Mouse (Mus musculus): Measurements from ENCODE around the gene Chn2. TPM values are rescaled to one million over a fixed set of nuclear protein-coding genes. Genes with fewer than 3 reads are reported as not detected.

The Chn2 gene
- polyA plus RNA-seq, 1 experiment from 2014 or later = 17.1 TPM

GRCm38 (mm10) chr6:54132576-54132975, 93.2 kb downstream of the Chn2 start:
- no peak overlapping the region for H3K9ac ChIP-seq (replicated peaks; ENCODE audit: low read length)
- H3K9me3 ChIP-seq (ENCODE audit: low read length) = no peaks in the 10 kb centered on the region
- no peak for ATAC-seq (ENCODE audit: low FRiP score, low TSS enrichment)
- H3K36me3 ChIP-seq (ENCODE audit: insufficient read depth, low read length) = no peaks in the 10 kb centered on the region
- peaks cover 6% of the 10 kb centered on the region; the same call in 1 of the 2 replicates for H3K4me1 ChIP-seq (ENCODE audit: insufficient read depth, low read length)
- 91% methylated on average over 1 of the region's 1 CpGs for WGBS
- H3K4me3 ChIP-seq (ENCODE audit: low read length) = no peak overlapping the region
- no peak overlapping the region for H3K27ac ChIP-seq (ENCODE audit: low read length)
- no peak overlapping the region for H3K4me2 ChIP-seq (replicated peaks; ENCODE audit: low read depth, low read length)
- H3K27me3 ChIP-seq (ENCODE audit: insufficient read depth, low read length) = no peaks in the 10 kb centered on the region

GRCm38 (mm10) chr6:54133231-54133630, 93.9 kb downstream of the Chn2 start:
- Histone ChIP-seq H3K4me2 (replicated peaks; ENCODE audit: low read depth, low read length) (no peak overlapping the region), H3K4me3 (ENCODE audit: low read length) (no peak overlapping the region), H3K9ac (replicated peaks; ENCODE audit: low read length) (no peak overlapping the region), H3K4me1 (ENCODE audit: insufficient read depth, low read length) (peaks cover 6% of the 10 kb centered on the region; the same call in 1 of the 2 replicates), H3K27ac (ENCODE audit: low read length) (no peak overlapping the region), H3K9me3 (ENCODE audit: low read length) (no peaks in the 10 kb centered on the region), H3K27me3 (ENCODE audit: insufficient read depth, low read length) (no peaks in the 10 kb centered on the region), H3K36me3 (ENCODE audit: insufficient read depth, low read length) (no peaks in the 10 kb centered on the region)
- WGBS = 83% methylated on average over 5 of the region's 5 CpGs
- no peak for ATAC-seq (ENCODE audit: low FRiP score, low TSS enrichment)

GRCm38 (mm10) chr6:54138157-54138556, 98.8 kb downstream of the Chn2 start:
- no peak for ATAC-seq (ENCODE audit: low FRiP score, low TSS enrichment)
- Histone ChIP-seq H3K36me3 (ENCODE audit: insufficient read depth, low read length) (no peaks in the 10 kb centered on the region), H3K4me3 (ENCODE audit: low read length) (no peak overlapping the region), H3K27ac (ENCODE audit: low read length) (no peak overlapping the region), H3K9me3 (ENCODE audit: low read length) (no peaks in the 10 kb centered on the region), H3K4me2 (replicated peaks; ENCODE audit: low read depth, low read length) (no peak overlapping the region), H3K27me3 (ENCODE audit: insufficient read depth, low read length) (no peaks in the 10 kb centered on the region), H3K4me1 (ENCODE audit: insufficient read depth, low read length) (0 out of 2 replicates have a peak, but pooled peaks cover 4% of the 10 kb centered on the region), H3K9ac (replicated peaks; ENCODE audit: low read length) (no peak overlapping the region)
- WGBS = 91% methylated on average over 9 of the region's 9 CpGs

GRCm38 (mm10) chr6:54140488-54140887, 101.1 kb downstream of the Chn2 start:
- 86% methylated on average over 4 of the region's 4 CpGs for WGBS
- no peaks in the 10 kb centered on the region for H3K9me3 ChIP-seq (ENCODE audit: low read length)
- H3K4me2 ChIP-seq (replicated peaks; ENCODE audit: low read depth, low read length) = no peak overlapping the region
- peaks cover 2% of the 10 kb centered on the region for H3K4me1 ChIP-seq (ENCODE audit: insufficient read depth, low read length)
- no peak for ATAC-seq (ENCODE audit: low FRiP score, low TSS enrichment)
- no peaks in the 10 kb centered on the region for H3K27me3 ChIP-seq (ENCODE audit: insufficient read depth, low read length)
- H3K4me3 ChIP-seq (ENCODE audit: low read length) = no peak overlapping the region
- no peaks in the 10 kb centered on the region for H3K36me3 ChIP-seq (ENCODE audit: insufficient read depth, low read length)
- H3K27ac ChIP-seq (ENCODE audit: low read length) = no peak overlapping the region
- no peak overlapping the region for H3K9ac ChIP-seq (replicated peaks; ENCODE audit: low read length)

GRCm38 (mm10) chr6:54141165-54141564, 101.8 kb downstream of the Chn2 start:
- 81% methylated on average over 3 of the region's 3 CpGs for WGBS

GRCm38 (mm10) chr6:54142848-54143651, 103.7 kb downstream of the Chn2 start:
- H3K9ac ChIP-seq (replicated peaks; ENCODE audit: low read length) = no peak overlapping the region
- H3K4me1 ChIP-seq (ENCODE audit: insufficient read depth, low read length) = peaks cover 17% of the 10 kb centered on the region
- H3K27ac ChIP-seq (ENCODE audit: low read length) = no peak overlapping the region
- no peaks in the 10 kb centered on the region for H3K9me3 ChIP-seq (ENCODE audit: low read length)
- ATAC-seq (ENCODE audit: low FRiP score, low TSS enrichment) = no peak
- no peaks in the 10 kb centered on the region for H3K36me3 ChIP-seq (ENCODE audit: insufficient read depth, low read length)
- no peak overlapping the region for H3K4me2 ChIP-seq (replicated peaks; ENCODE audit: low read depth, low read length)
- H3K4me3 ChIP-seq (ENCODE audit: low read length) = no peak overlapping the region
- 77% methylated on average over 11 of the region's 11 CpGs for WGBS
- H3K27me3 ChIP-seq (ENCODE audit: insufficient read depth, low read length) = no peaks in the 10 kb centered on the region

More at GRCm38 (mm10) chr6:54141165-54141564, 101.8 kb downstream of the Chn2 start:
- no peak overlapping the region for H3K4me3 ChIP-seq (ENCODE audit: low read length)
- no peak overlapping the region for H3K27ac ChIP-seq (ENCODE audit: low read length)
- H3K4me1 ChIP-seq (ENCODE audit: insufficient read depth, low read length) = peaks cover 9% of the 10 kb centered on the region
- no peak overlapping the region for H3K9ac ChIP-seq (replicated peaks; ENCODE audit: low read length)
- ATAC-seq (ENCODE audit: low FRiP score, low TSS enrichment) = 0 out of 2 replicates have a peak, but pooled peaks have one; percentile 6
- no peaks in the 10 kb centered on the region for H3K27me3 ChIP-seq (ENCODE audit: insufficient read depth, low read length)
- H3K4me2 ChIP-seq (replicated peaks; ENCODE audit: low read depth, low read length) = no peak overlapping the region
- no peaks in the 10 kb centered on the region for H3K36me3 ChIP-seq (ENCODE audit: insufficient read depth, low read length)
- no peaks in the 10 kb centered on the region for H3K9me3 ChIP-seq (ENCODE audit: low read length)

- no peak for ATAC-seq (ENCODE audit: low FRiP score, low TSS enrichment)
- Histone ChIP-seq H3K36me3 (ENCODE audit: insufficient read depth, low read length) (no peaks in the 10 kb centered on the region), H3K27ac (ENCODE audit: low read length) (no peak overlapping the region), H3K27me3 (ENCODE audit: insufficient read depth, low read length) (no peaks in the 10 kb centered on the region), H3K9me3 (ENCODE audit: low read length) (no peaks in the 10 kb centered on the region), H3K9ac (replicated peaks; ENCODE audit: low read length) (no peak overlapping the region), H3K4me1 (ENCODE audit: insufficient read depth, low read length) (peaks cover 22% of the 10 kb centered on the region), H3K4me2 (replicated peaks; ENCODE audit: low read depth, low read length) (no peak overlapping the region), H3K4me3 (ENCODE audit: low read length) (no peak overlapping the region)
- 77% methylated on average over 2 of the region's 2 CpGs for WGBS
Measured at GRCm38 (mm10) chr6:54143652-54143960, 104.3 kb downstream of the Chn2 start.

- H3K27me3 ChIP-seq (ENCODE audit: insufficient read depth, low read length) = no peaks in the 10 kb centered on the region
- no peaks in the 10 kb centered on the region for H3K36me3 ChIP-seq (ENCODE audit: insufficient read depth, low read length)
- no peak overlapping the region for H3K4me3 ChIP-seq (ENCODE audit: low read length)
- peak overlapping the region; percentile 76 for H3K27ac ChIP-seq (ENCODE audit: low read length)
- no peaks in the 10 kb centered on the region for H3K9me3 ChIP-seq (ENCODE audit: low read length)
- ATAC-seq (ENCODE audit: low FRiP score, low TSS enrichment) = peak; percentile 81
- H3K4me1 ChIP-seq (ENCODE audit: insufficient read depth, low read length) = peaks cover 56% of the 10 kb centered on the region
- no peak overlapping the region for H3K4me2 ChIP-seq (replicated peaks; ENCODE audit: low read depth, low read length)
- H3K9ac ChIP-seq (replicated peaks; ENCODE audit: low read length) = no peak overlapping the region
- WGBS = 26% methylated on average over 6 of the region's 6 CpGs
Measured at GRCm38 (mm10) chr6:54148844-54149526, 109.6 kb downstream of the Chn2 start.

- Histone ChIP-seq H3K27ac (ENCODE audit: low read length) (0 out of 2 replicates have a peak overlapping the region, but pooled peaks have one; percentile 13), H3K9me3 (ENCODE audit: low read length) (no peaks in the 10 kb centered on the region), H3K27me3 (ENCODE audit: insufficient read depth, low read length) (no peaks in the 10 kb centered on the region), H3K36me3 (ENCODE audit: insufficient read depth, low read length) (no peaks in the 10 kb centered on the region), H3K4me1 (ENCODE audit: insufficient read depth, low read length) (peaks cover 51% of the 10 kb centered on the region), H3K4me3 (ENCODE audit: low read length) (no peak overlapping the region), H3K4me2 (replicated peaks; ENCODE audit: low read depth, low read length) (no peak overlapping the region), H3K9ac (replicated peaks; ENCODE audit: low read length) (no peak overlapping the region)
- peak; percentile 29; the same call in 1 of the 2 replicates for ATAC-seq (ENCODE audit: low FRiP score, low TSS enrichment)
- WGBS = 41% methylated on average over 5 of the region's 5 CpGs
Measured at GRCm38 (mm10) chr6:54150821-54151220, 111.5 kb downstream of the Chn2 start.

All from kidney, embryonic 16.5 days (tissue).